ENCODE assay signal across 8 mouse cellular contexts in the genomic region with DNA sequence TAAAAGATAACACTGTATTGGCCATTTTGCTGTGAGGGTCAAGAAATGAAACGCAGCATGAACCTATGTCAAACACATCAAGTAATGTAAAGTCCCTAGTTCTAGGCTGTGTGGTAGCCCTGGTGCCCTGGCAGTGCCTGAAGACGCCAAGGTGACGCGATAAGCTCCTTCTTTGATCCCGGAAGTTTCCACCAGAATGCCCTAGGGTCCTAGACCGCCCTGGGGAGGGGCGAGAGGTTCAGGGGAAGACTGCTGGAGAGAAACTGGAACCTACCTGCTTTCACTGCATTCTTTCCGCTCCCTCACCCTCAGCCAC.
DNase-seq lines count a peak whose midpoint lies in the region; ATAC-seq and TF ChIP-seq lines count a peak whose summit lies in the region.

No protein-coding gene starts in this region.

- no peak for TF ChIP-seq CTCF in kidney, postnatal 0 days (IDR thresholded peaks at IDR 0.05; ENCODE audit: low read depth)

- no peak for ATAC-seq in kidney, postnatal 0 days (replicated peaks; ENCODE audit: low FRiP score, low read depth)
- no peak for ATAC-seq in hindbrain, embryonic 13.5 days (ENCODE audit: low FRiP score)
- ATAC-seq in midbrain, embryonic 13.5 days, result no peak; the same call in 1 of the 2 replicates
- no peak for ATAC-seq in CD4-positive, CD25-positive, alpha-beta regulatory T cell, adult 4 months
- ATAC-seq in inflammation-experienced regulatory T-cells, adult 6 months, result no peak

- 3% methylated on average over 8 of the region's 8 CpGs for WGBS in kidney, postnatal 0 days
- WGBS in embryonic facial prominence, embryonic 10.5 days, result 3% methylated on average over 8 of the region's 8 CpGs
- WGBS in hindbrain, embryonic 13.5 days, result 3% methylated on average over 8 of the region's 8 CpGs
- WGBS in midbrain, embryonic 13.5 days, result 4% methylated on average over 8 of the region's 8 CpGs

- H3K9ac ChIP-seq in kidney, postnatal 0 days (ENCODE audit: low read depth, low read length), result peak overlapping the region; percentile 63
- peak overlapping the region; percentile 75 for H3K9ac ChIP-seq in hindbrain, embryonic 13.5 days
- H3K9ac ChIP-seq in midbrain, embryonic 13.5 days (replicated peaks), result peak overlapping the region; percentile 59

- H3K9me3 ChIP-seq in kidney, postnatal 0 days (replicated peaks; ENCODE audit: low read length), result no peaks in the 10 kb centered on the region
- no peaks in the 10 kb centered on the region for H3K9me3 ChIP-seq in embryonic facial prominence, embryonic 10.5 days
- H3K9me3 ChIP-seq in hindbrain, embryonic 13.5 days, result no peaks in the 10 kb centered on the region
- no peaks in the 10 kb centered on the region for H3K9me3 ChIP-seq in midbrain, embryonic 13.5 days

- H3K4me1 ChIP-seq in kidney, postnatal 0 days (replicated peaks; ENCODE audit: insufficient read depth, low read length), result peaks cover 9% of the 10 kb centered on the region; the same call in 1 of the 2 replicates
- H3K4me1 ChIP-seq in embryonic facial prominence, embryonic 10.5 days, result peaks cover 48% of the 10 kb centered on the region
- H3K4me1 ChIP-seq in hindbrain, embryonic 13.5 days (replicated peaks), result peaks cover 19% of the 10 kb centered on the region
- H3K4me1 ChIP-seq in midbrain, embryonic 13.5 days (replicated peaks), result peaks cover 20% of the 10 kb centered on the region

- H3K4me2 ChIP-seq in kidney, postnatal 0 days (ENCODE audit: low read length), result peak overlapping the region; percentile 98
- peak overlapping the region; percentile 97 for H3K4me2 ChIP-seq in hindbrain, embryonic 13.5 days
- H3K4me2 ChIP-seq in midbrain, embryonic 13.5 days (replicated peaks), result peak overlapping the region; percentile 97

- peak overlapping the region; percentile 70 for H3K4me3 ChIP-seq in kidney, postnatal 0 days (replicated peaks; ENCODE audit: low read depth, low read length)
- peak overlapping the region; percentile 73 for H3K4me3 ChIP-seq in embryonic facial prominence, embryonic 10.5 days
- H3K4me3 ChIP-seq in hindbrain, embryonic 13.5 days, result peak overlapping the region; percentile 60
- H3K4me3 ChIP-seq in midbrain, embryonic 13.5 days (replicated peaks), result peak overlapping the region; percentile 52

- no peaks in the 10 kb centered on the region for H3K36me3 ChIP-seq in kidney, postnatal 0 days (ENCODE audit: insufficient read depth, low read length)
- H3K36me3 ChIP-seq in embryonic facial prominence, embryonic 10.5 days (replicated peaks), result no peaks in the 10 kb centered on the region
- H3K36me3 ChIP-seq in hindbrain, embryonic 13.5 days, result no peaks in the 10 kb centered on the region
- no peaks in the 10 kb centered on the region for H3K36me3 ChIP-seq in midbrain, embryonic 13.5 days

- DNase-seq in kidney, postnatal 0 days (ENCODE audit: low spot score), result no peak
- no peak for DNase-seq in kidney, postnatal 36 days
- no peak for DNase-seq in embryonic facial prominence, embryonic 10.5 days (ENCODE audit: low spot score)
- no peak for DNase-seq in thymus, postnatal 10 days (ENCODE audit: low spot score in 2 of 2)

- H3K27ac ChIP-seq in kidney, postnatal 0 days, result peak overlapping the region; percentile 85; the same call in 1 of the 2 replicates
- peak overlapping the region; percentile 80 for H3K27ac ChIP-seq in embryonic facial prominence, embryonic 10.5 days (replicated peaks)
- H3K27ac ChIP-seq in hindbrain, embryonic 13.5 days, result no peak overlapping the region
- H3K27ac ChIP-seq in midbrain, embryonic 13.5 days, result no peak overlapping the region

- no peaks in the 10 kb centered on the region for H3K27me3 ChIP-seq in kidney, postnatal 0 days (ENCODE audit: insufficient read depth, low read length)
- H3K27me3 ChIP-seq in embryonic facial prominence, embryonic 10.5 days (replicated peaks; ENCODE audit: low read depth, poor library complexity, severe bottlenecking), result peaks cover 41% of the 10 kb centered on the region
- H3K27me3 ChIP-seq in hindbrain, embryonic 13.5 days, result peaks cover 29% of the 10 kb centered on the region
- H3K27me3 ChIP-seq in midbrain, embryonic 13.5 days, result peaks cover 31% of the 10 kb centered on the region

Comparison
In these comparisons a context has a peak if more than half of its experiments do, and no peak if none do; other contexts are left out.
1. H3K27ac ChIP-seq: peak in kidney, postnatal 0 days (single experiment) and embryonic facial prominence, embryonic 10.5 days (single experiment); none in hindbrain, embryonic 13.5 days (single experiment) and midbrain, embryonic 13.5 days (single experiment).
2. Peak in every context shown above with its lines, with median percentiles within 50 percentile points of each other: H3K4me2 ChIP-seq, H3K4me3 ChIP-seq and H3K9ac ChIP-seq.